Mouse (Mus musculus) urinary bladder, postnatal 25 days (tissue): ENCODE results near the gene Dnaaf5.

Experiments used
- DNase-seq: peaks from one replicate; pipeline ENCODE4 v3.0.0; 2022; ENCODE audit warnings: low spot score

Gene Dnaaf5

DNA sequence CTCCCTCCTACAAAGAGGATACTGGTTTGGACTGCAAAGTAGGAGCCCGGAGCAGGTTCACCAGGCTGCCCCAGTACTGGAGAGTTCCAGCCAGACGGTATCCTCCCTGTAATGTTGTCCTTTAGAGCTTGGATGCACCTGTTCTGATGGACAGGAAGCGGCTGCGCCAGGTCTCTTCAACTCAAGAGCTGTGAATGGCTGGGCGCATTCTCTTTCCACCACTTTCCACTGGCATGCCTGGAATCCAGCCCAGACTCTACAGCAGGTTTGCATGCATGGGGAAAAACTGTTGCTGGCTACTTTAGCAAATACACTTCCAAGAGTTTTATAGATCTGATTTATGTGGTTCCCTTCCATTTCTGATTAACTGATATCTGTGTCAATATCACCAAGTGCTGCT lies 8.7 kb upstream of the Dnaaf5 start:
- DNase-seq: no peak

GRCm38 (mm10) chr5:139143890-139144289 lies 6.1 kb upstream of the Dnaaf5 start:
- no peak for DNase-seq

GRCm38 (mm10) chr5:139145726-139146125 lies 4.3 kb upstream of the Dnaaf5 start:
- DNase-seq: no peak

- no peak for DNase-seq
Measured at GRCm38 (mm10) chr5:139146476-139147075, 3.4 kb upstream of the Dnaaf5 start.

GRCm38 (mm10) chr5:139147178-139148078 lies 2.6 kb upstream of the Dnaaf5 start:
- DNase-seq: no peak

- no peak for DNase-seq
Measured at GRCm38 (mm10) chr5:139149006-139149672, 884 bp upstream of the Dnaaf5 start.

GRCm38 (mm10) chr5:139150603-139151031 lies 594 bp downstream of the Dnaaf5 start:
- peak; percentile 23 for DNase-seq

GRCm38 (mm10) chr5:139160899-139161298 lies 10.9 kb downstream of the Dnaaf5 start:
- no peak for DNase-seq

DNA sequence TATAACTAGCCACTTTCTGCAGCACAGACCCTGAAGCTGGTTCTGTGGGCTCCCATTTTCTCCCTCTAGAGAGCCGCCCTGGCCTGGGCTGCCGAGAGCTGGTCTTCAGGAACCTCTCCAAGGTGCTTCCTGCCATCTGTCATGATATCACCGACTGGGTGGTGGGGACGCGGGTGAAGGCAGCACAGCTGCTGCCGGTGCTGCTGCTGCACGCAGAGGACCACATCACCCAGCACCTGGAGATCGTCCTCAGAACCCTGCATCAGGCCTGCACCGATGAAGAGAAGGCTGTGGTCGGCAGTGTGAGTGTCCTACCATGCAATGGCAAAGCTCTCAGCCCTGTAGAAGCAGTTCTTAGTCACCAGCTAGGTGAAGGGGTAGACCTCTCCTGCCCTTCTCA lies 11.6 kb downstream of the Dnaaf5 start:
- DNase-seq: no peak

GRCm38 (mm10) chr5:139166781-139167361 lies 16.8 kb downstream of the Dnaaf5 start:
- no peak for DNase-seq

GRCm38 (mm10) chr5:139167548-139167947 lies 17.5 kb downstream of the Dnaaf5 start:
- no peak for DNase-seq

DNA sequence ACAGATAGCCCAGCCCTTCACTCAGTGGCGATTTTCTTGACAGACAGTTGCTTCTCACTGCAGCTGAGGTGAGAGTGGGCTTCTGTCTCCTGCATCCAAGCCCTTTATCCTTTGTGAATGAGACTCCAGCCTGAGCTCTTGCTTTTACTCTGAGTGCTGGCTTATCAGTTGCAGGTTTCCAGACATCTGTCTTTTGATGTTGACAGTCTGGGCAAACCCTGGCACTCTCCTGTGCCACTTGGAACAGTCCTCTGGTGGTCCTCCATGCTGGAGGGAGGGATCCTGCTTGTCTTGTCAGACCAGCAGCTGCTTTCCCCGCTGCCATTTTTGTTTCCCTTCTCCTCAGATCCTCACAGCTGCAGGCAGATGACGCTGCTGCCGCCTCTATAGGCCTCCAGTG lies 21.9 kb downstream of the Dnaaf5 start:
- DNase-seq: no peak

- no peak for DNase-seq
Measured at GRCm38 (mm10) chr5:139174141-139174540, 24.1 kb downstream of the Dnaaf5 start.

DNA sequence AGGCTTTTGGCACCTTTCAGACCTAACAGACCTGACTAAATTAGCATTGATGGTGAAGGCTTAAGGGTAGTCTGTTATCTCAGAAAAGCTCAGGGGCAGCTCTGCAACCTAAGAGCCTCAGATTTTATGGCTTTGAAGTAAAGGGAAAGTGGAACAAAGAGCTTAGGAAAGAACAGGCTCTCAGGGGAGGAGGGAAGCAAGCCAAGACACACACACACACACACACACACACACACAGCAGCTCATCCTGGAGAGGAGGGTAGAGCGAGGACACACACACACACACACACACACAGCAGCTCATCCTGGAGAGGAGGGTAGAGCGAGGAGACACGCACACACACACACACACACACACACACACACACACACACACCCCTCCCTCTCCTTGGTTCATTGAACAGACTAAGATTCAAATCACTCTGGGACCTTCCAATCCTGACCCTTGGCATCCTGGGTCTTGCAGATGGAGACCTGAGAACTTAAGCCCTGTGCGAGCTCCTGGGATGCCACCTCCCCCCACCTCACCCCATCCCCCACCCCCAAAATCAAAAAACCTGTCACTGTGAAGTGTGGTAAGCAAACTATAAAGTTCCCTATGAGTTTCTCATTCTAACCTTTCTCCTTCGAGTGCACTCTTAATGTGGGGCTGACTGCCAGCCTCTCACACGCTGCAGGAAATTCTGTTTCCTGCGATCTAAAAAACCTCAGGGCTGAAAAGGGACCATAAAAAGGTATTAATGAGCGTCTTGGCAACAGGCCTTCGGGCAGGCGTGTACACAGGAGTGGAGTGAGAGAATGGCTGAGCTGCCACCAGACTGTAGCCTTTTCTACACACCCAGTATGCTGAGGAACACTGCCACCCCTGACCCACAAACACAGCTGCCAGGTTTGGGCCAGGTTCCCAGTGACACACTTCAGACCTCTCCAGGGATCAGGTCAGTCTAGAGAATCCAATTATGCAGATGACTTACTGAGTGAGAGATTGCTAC lies 24.8 kb downstream of the Dnaaf5 start:
- DNase-seq: no peak

- peak; percentile 80 for DNase-seq
Measured at GRCm38 (mm10) chr5:139178895-139179631, 29.0 kb downstream of the Dnaaf5 start.

DNA sequence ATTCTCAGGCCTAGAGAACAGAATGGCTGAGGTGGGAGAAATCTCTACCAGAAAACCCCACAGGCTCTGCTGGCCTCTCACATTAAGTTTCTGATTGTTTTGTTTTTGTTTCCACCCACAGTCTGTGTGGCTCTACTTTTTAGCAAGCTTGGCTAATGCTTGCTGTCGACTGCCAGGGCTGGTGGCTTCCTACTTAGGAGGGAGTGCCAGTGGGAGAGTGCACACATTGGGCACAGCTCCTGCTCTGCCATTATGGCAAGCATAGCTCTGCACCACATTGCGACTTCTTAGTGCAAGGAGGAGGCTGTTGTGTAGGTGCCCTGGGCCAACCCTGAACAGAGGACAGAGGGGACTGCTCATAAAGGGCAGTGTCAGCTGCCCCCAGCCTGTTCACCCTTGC lies 33.1 kb downstream of the Dnaaf5 start:
- no peak for DNase-seq

DNA sequence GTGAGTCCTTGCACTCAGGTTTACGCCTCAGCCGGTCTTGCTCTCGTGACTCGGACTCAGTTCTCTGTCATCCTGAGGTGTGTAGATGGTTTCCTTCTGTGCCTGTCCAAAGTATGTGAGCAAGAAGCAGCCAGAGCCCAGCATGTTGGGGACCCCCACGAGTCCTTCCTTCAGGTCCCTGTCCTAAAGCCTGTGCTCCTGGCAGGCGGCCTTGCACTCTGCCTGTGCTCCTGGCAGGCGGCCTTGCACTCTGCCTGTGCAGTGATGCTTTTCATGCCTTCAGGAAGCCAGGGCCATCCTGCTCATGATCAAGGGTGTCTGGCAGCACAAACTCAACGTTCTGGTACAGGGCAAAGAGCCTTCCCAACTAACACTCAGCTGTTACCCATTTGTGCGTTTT lies 33.6 kb downstream of the Dnaaf5 start:
- no peak for DNase-seq

- DNase-seq: no peak
Measured at GRCm38 (mm10) chr5:139184897-139185296, 34.9 kb downstream of the Dnaaf5 start.

GRCm38 (mm10) chr5:139189726-139190125 lies 39.7 kb downstream of the Dnaaf5 start:
- no peak for DNase-seq

GRCm38 (mm10) chr5:139190958-139191357 lies 40.9 kb downstream of the Dnaaf5 start:
- DNase-seq: no peak

GRCm38 (mm10) chr5:139198779-139199178 lies 48.8 kb downstream of the Dnaaf5 start:
- no peak for DNase-seq
